ENCODE assay signal across 16 mouse cellular contexts in the genomic region with DNA sequence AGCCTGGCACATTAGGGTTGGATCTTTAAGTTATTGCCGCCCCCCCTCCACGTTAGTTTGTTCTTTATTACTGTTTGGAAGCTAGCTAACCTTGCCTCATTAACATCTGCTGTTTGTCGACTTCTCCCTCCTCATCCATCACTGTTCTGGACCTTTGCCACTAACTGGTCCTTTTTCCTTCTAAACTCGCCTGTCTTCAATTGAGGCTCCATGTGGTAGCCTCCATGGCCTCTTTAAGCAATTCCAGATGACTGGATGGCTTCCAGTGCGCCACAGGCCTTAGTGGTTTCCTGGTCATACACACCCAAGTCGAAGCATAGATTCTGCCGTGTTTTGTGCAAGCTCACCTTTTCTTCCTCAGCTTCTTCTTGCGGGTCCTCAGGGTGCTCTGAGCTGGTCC. TPM values are rescaled to one million over a fixed set of nuclear protein-coding genes. Genes with fewer than 3 reads are reported as not detected.
DNase-seq lines count a peak whose midpoint lies in the region; ATAC-seq and TF ChIP-seq lines count a peak whose summit lies in the region.
"Had no signal": no experiment of that assay in that cellular context is flagged by ENCODE, and none has a peak within 500 bp of the region (broad histone marks: within the 10 kb centered on the region; RNA-seq: fewer than 3 reads in every experiment).

No protein-coding gene starts in this region.

- peak; percentile 56; the same call in 1 of the 2 replicates for ATAC-seq in lung, embryonic 14.5 days (ENCODE audit: insufficient read depth)
- no peak for ATAC-seq in lung, postnatal 0 days
- no peak for ATAC-seq in stomach, postnatal 0 days (ENCODE audit: low FRiP score, low TSS enrichment)
- no peak for ATAC-seq in cerebellum, adult (ENCODE audit: insufficient number of reproducible peaks, low FRiP score, low TSS enrichment)
- ATAC-seq: forebrain, embryonic 14.5 days; liver, postnatal 0 days; midbrain, embryonic 16.5 days had no signal

- no peak overlapping the region for H3K27ac ChIP-seq in lung, embryonic 14.5 days (ENCODE audit: low read depth)
- H3K27ac ChIP-seq in lung, postnatal 0 days (ENCODE audit: low read length): no peak overlapping the region
- H3K27ac ChIP-seq in stomach, postnatal 0 days (replicated peaks): no peak overlapping the region
- H3K27ac ChIP-seq: heart, embryonic 15.5 days; hindbrain, embryonic 14.5 days; kidney, embryonic 15.5 days had no signal

- TF ChIP-seq CTCF in lung, embryonic 14.5 days (IDR thresholded peaks at IDR 0.05; ENCODE audit: low read depth): no peak
- TF ChIP-seq CTCF in lung, postnatal 0 days (IDR thresholded peaks at IDR 0.05): no peak
- no peak for TF ChIP-seq CTCF in stomach, postnatal 0 days (IDR thresholded peaks at IDR 0.05; ENCODE audit: low read depth)

- DNase-seq in lung, embryonic 14.5 days: peak; percentile 67
- DNase-seq in lung, postnatal 0 days (ENCODE audit: low spot score): no peak
- DNase-seq in embryo, embryonic 9.5 days (ENCODE audit: extremely low spot score): peak; percentile 41
- DNase-seq in hindlimb bud, embryonic 11.5 days (ENCODE audit: extremely low spot score, low read depth, low spot score): peak; percentile 75
- no peak for DNase-seq in stomach, postnatal 0 days (ENCODE audit: low spot score)
- no peak for DNase-seq in thymus, postnatal 25 days
- DNase-seq: cerebellum, adult 18-20 months; liver, postnatal 0 days had no signal

- H3K4me2 ChIP-seq in lung, embryonic 14.5 days: no peak overlapping the region
- H3K4me2 ChIP-seq in lung, postnatal 0 days (replicated peaks; ENCODE audit: low read depth, low read length): no peak overlapping the region
- H3K4me2 ChIP-seq in stomach, postnatal 0 days (replicated peaks; ENCODE audit: low read depth): no peak overlapping the region
- H3K4me2 ChIP-seq: heart, embryonic 15.5 days; hindbrain, embryonic 14.5 days; kidney, embryonic 15.5 days had no signal

- H3K27me3 ChIP-seq in lung, embryonic 14.5 days (ENCODE audit: insufficient read depth, low read length): no peaks in the 10 kb centered on the region
- no peaks in the 10 kb centered on the region for H3K27me3 ChIP-seq in lung, postnatal 0 days (replicated peaks; ENCODE audit: insufficient read depth, low read length)
- no peaks in the 10 kb centered on the region for H3K27me3 ChIP-seq in stomach, postnatal 0 days (ENCODE audit: control insufficient read depth, insufficient read depth, low read length)
- H3K27me3 ChIP-seq: CH12.LX; heart, embryonic 15.5 days; kidney, embryonic 15.5 days had no signal

- no peaks in the 10 kb centered on the region; the same call in 1 of the 2 replicates for H3K4me1 ChIP-seq in lung, embryonic 14.5 days (ENCODE audit: insufficient read depth)
- H3K4me1 ChIP-seq in lung, postnatal 0 days (ENCODE audit: insufficient read depth, low read depth, low read length): no peaks in the 10 kb centered on the region
- H3K4me1 ChIP-seq in stomach, postnatal 0 days (replicated peaks; ENCODE audit: control insufficient read depth, insufficient read depth): no peaks in the 10 kb centered on the region
- H3K4me1 ChIP-seq: heart, embryonic 15.5 days; kidney, embryonic 15.5 days had no signal

- H3K4me3 ChIP-seq in lung, embryonic 14.5 days (ENCODE audit: low read depth, low read length): no peak overlapping the region
- H3K4me3 ChIP-seq in lung, postnatal 0 days (ENCODE audit: low read depth, low read length): no peak overlapping the region
- no peak overlapping the region for H3K4me3 ChIP-seq in stomach, postnatal 0 days (ENCODE audit: low read depth, low read length)
- H3K4me3 ChIP-seq: heart, embryonic 15.5 days; kidney, embryonic 15.5 days had no signal

- H3K9ac ChIP-seq in lung, embryonic 14.5 days: no peak overlapping the region
- no peak overlapping the region for H3K9ac ChIP-seq in lung, postnatal 0 days (replicated peaks; ENCODE audit: low read depth)
- no peak overlapping the region for H3K9ac ChIP-seq in stomach, postnatal 0 days (ENCODE audit: low read length)
- H3K9ac ChIP-seq: heart, embryonic 15.5 days; hindbrain, embryonic 14.5 days; kidney, embryonic 15.5 days; liver, postnatal 0 days had no signal

- H3K9me3 ChIP-seq in lung, embryonic 14.5 days (ENCODE audit: low read depth, low read length): no peaks in the 10 kb centered on the region
- no peaks in the 10 kb centered on the region for H3K9me3 ChIP-seq in lung, postnatal 0 days (ENCODE audit: low read length)
- no peaks in the 10 kb centered on the region for H3K9me3 ChIP-seq in stomach, postnatal 0 days (ENCODE audit: control insufficient read depth, low read length)
- H3K9me3 ChIP-seq: heart, embryonic 15.5 days; kidney, embryonic 15.5 days had no signal

- no peak for TF ChIP-seq EP300 in lung, postnatal 0 days (IDR thresholded peaks at IDR 0.05)
- no peak for TF ChIP-seq EP300 in stomach, postnatal 0 days (optimal IDR thresholded peaks at IDR 0.05)

- no peaks in the 10 kb centered on the region for H3K36me3 ChIP-seq in lung, embryonic 14.5 days (ENCODE audit: insufficient read depth)
- no peaks in the 10 kb centered on the region for H3K36me3 ChIP-seq in lung, postnatal 0 days (ENCODE audit: insufficient read depth, low read length)
- no peaks in the 10 kb centered on the region for H3K36me3 ChIP-seq in stomach, postnatal 0 days (ENCODE audit: control insufficient read depth, insufficient read depth, low read length)
- H3K36me3 ChIP-seq: heart, embryonic 15.5 days; kidney, embryonic 15.5 days had no signal

- WGBS in lung, embryonic 14.5 days: 50% methylated on average over 8 of the region's 8 CpGs
- WGBS in lung, postnatal 0 days: 58% methylated on average over 8 of the region's 8 CpGs
- 57% methylated on average over 8 of the region's 8 CpGs for WGBS in stomach, postnatal 0 days

RNA-seq across cellular contexts. Expression of gene Adora3, which starts 16.9 kb away (rescaled TPM):
- 0.18 and 0.30 TPM in 2 replicates for polyA plus RNA-seq in lung, embryonic 14.5 days (2014; fragmentation: Nextera tagmentation; extraction: Ambion mirVana)
- polyA plus RNA-seq in lung, postnatal 0 days (2015; fragmentation: Nextera tagmentation; extraction: Ambion mirVana): 0.82 and 0.89 TPM in 2 replicates
- polyA plus RNA-seq in stomach, postnatal 0 days (2015; fragmentation: Nextera tagmentation; extraction: Ambion mirVana): 0.34 and 0.47 TPM in 2 replicates
- polyA plus RNA-seq: kidney, embryonic 15.5 days had no signal

RNA-seq across cellular contexts. Expression of gene Tmigd3, which starts 16.9 kb away (rescaled TPM):
- 0.22 and 0.32 TPM in 2 replicates for polyA plus RNA-seq in lung, embryonic 14.5 days (2014; fragmentation: Nextera tagmentation; extraction: Ambion mirVana)
- 1.5 and 1.6 TPM in 2 replicates for polyA plus RNA-seq in lung, postnatal 0 days (2015; fragmentation: Nextera tagmentation; extraction: Ambion mirVana)
- 0.17 and 0.36 TPM in 2 replicates for polyA plus RNA-seq in stomach, postnatal 0 days (2015; fragmentation: Nextera tagmentation; extraction: Ambion mirVana)
- polyA plus RNA-seq: forebrain, embryonic 14.5 days; hindbrain, embryonic 14.5 days; kidney, embryonic 15.5 days; midbrain, embryonic 16.5 days; neural tube, embryonic 14.5 days had no signal

RNA-seq across cellular contexts. Expression of gene Rap1a, which starts 52.6 kb away (rescaled TPM):
- polyA plus RNA-seq in lung, embryonic 14.5 days (2014; fragmentation: Nextera tagmentation; extraction: Ambion mirVana): 94.3 and 95.5 TPM in 2 replicates
- 166 and 190 TPM in 2 replicates for polyA plus RNA-seq in lung, postnatal 0 days (2015; fragmentation: Nextera tagmentation; extraction: Ambion mirVana)
- polyA plus RNA-seq in stomach, postnatal 0 days (2015; fragmentation: Nextera tagmentation; extraction: Ambion mirVana): 119 and 120 TPM in 2 replicates

Comparison
In these comparisons a context has a peak if more than half of its experiments do, and no peak if none do; other contexts are left out.
1. DNase-seq: peak in lung, embryonic 14.5 days (single experiment), embryo, embryonic 9.5 days (single experiment) and hindlimb bud, embryonic 11.5 days (single experiment); none in lung, postnatal 0 days (single experiment), stomach, postnatal 0 days (single experiment) and thymus, postnatal 25 days (single experiment).